Mouse (Mus musculus) layer of hippocampus, postnatal 14 days (tissue): ENCODE results near the gene Aldh3b1. TPM values are rescaled to one million over a fixed set of nuclear protein-coding genes. Genes with fewer than 3 reads are reported as not detected.

ENCODE experiments used
- DNase-seq, 2 experiments: peaks; one replicate each; pipeline ENCODE4 v3.0.0; 2021 to 2022; ENCODE audit warnings: low spot score in 2 of 2, mixed read lengths in 1 of 2
- total RNA-seq, 2 experiments: library from RNA; stranded (reverse); gene quantifications; 2 replicates each; pipeline ENCODE4 v1.2.3; 2021

Aldh3b1 gene
- total RNA-seq, 2 experiments from 2014 or later: 2.8 TPM

DNA sequence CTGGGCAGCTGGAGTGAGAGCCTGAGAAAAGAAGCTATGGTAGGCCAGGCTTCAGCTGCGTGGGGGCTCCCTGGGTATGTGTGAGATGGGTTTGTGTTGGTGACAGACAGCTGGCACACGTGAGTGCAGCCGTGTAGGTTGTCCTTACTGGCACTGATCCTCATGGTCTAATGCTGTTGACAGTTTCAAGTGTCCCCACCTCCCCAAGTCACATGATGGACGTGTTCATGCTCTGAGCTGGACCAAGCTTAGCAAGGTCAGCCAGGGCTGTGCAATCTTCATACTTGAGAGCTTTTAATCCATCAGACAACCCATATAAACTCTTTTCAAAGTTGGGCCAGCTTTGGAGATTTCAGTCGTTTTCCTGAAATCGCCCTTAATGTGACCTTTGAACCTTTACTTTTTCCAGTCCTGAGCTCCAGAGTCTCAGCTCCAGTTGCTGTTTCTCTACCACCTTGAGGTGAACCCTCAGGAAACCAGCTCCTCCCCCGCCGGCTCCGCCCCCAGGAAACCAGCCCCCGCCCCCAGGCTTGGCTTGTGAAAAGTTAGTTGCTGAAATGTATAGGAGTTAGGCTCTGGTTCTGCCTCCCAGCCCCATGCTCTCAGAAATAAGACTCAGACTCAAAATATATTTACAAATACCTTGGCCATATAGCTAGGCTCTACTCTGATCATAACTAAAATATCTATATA lies 16.4 kb upstream of the Aldh3b1 start:
- DNase-seq: no peak

DNA sequence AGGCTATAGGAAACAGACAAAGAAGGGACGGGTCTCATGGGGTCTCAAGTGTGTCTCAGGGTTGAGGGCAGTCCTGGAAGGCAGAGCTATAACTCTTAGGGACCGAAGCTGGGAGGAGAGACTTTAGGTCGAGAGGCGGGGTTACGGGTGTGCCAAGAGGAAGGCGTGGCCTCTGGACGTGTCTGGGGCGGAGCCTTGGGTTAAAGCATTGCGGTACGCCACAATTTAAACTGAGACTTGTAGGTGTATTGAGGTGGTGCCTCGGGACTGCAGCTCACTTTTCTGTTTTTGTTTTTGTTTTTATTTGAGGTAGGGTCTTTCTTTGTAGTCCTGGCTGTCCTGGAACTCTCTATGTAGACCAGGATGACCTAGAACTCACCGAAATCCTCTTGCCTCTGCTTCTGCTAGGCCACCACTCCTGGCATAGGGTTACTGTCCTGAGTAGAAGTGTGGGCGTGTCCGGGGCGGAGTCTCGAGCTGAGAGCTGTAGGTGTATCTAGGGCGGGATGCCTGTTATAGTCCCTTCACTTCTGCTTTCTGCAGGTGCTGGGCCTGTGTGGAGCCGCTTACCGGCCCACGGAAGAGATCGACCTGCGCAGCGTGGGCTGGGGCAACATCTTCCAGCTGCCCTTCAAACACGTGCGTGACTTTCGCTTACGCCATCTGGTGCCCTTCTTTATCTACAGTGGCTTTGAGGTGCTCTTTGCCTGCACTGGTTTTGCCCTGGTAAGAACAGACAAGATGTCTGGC lies 13.6 kb upstream of the Aldh3b1 start:
- no peak for DNase-seq

DNA sequence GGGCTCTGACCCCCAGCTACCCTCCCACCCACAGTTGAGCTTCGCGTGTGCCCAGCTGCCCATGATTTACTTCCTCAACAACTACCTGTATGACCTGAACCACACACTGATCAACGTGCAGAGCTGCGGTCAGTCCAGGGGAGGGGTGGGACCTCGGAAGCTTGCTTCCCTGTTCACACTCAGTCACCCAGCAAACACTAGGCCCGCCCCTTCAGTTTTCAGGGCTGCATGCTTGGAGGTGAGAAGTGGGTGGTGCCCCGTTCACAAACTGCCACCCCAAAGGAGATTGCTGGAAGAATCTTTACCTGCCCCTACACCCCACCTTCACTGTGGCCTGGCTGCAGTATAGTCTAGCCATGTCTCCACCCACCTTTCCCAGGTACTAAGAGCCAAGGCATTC lies 12.7 kb upstream of the Aldh3b1 start:
- DNase-seq: no peak

DNA sequence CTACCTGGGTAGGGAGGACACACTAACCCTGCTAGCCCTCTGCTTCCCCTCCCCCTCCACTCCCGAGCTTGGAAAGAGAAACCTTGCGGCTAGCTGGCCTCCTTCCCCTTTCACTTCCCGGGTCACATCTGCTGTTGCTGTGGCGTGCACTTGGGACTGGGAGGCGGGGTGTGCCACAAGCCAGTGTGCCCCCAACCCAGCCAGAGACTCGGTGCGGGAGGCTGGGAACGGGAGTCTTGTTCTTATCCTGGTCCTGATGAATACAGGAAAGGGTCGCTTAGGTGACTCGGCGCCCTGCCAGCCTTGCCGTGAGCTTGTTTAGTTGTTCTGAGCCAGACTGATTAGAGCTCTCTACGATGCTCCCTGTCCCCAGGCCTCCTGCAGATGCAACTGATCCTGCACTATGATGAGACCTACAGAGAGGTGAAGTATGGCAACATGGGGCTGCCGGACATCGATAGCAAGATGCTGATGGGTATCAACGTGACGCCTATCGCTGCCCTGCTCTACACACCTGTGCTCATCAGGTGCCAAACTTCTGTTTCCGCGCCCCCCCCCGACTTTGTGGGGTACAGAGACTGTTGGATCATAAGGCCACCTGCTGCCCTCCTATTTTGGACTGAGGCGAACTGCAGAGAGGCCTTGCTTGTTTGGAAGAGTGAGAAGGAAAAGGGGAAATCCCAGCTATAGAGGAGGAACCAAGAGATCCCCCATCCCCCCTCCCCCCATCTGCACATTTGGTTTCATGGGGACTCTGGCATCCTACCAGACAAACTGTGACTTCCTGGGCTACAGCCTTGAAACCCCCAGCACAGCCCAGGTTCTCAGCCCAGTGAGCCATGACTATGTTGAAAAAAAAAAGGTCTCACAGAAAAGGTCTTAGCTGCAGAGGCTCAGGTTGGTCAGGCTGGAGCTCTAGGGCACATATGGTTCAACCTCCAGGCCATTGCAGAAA lies 6.6 kb upstream of the Aldh3b1 start:
- DNase-seq: peak in 1 of 2 experiments; percentile 47

DNA sequence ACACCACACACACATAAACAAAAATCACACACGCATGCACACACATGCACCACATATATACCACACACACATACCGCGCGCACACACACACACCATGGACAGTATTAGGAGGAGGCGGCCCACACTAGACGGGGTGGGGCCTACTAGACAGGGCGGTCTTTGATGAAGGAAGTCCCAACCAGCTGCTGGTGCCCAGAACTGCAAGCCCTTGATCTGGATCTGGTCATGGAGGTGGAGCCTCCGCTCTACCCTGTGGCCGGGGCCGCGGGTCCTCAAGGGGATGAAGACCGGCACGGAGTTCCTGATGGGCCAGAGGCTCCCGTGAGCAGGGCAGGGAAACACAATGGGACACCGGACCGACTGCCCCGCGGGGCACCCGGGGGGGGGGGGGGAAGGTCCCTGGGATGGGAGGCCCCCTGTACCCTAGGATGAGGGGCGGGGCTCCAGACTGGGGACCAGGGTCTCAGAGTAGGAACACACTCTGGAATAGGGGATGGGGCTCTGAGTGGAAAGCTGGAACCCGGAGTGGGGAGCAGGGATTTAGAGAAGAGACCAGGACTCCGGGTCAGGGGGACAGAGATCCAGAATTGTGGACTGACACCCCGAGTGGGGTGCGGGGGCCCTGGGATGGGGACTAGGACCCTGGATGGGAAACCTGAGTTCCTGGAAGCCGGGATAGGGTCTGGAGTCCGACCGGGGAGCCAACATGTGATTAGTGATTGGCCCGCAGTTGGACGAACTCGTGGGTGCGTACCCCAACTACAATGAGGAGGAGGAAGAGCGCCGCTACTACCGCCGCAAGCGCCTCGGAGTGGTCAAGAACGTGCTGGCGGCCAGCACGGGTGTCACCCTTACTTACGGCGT lies 5.7 kb upstream of the Aldh3b1 start, which contains the start of gene Unc93b1:
Gene Unc93b1 (plus strand): TSS at position 155 of the 864 bp plus-strand sequence.
- DNase-seq: peak in 1 of 2 experiments; percentile 46

DNA sequence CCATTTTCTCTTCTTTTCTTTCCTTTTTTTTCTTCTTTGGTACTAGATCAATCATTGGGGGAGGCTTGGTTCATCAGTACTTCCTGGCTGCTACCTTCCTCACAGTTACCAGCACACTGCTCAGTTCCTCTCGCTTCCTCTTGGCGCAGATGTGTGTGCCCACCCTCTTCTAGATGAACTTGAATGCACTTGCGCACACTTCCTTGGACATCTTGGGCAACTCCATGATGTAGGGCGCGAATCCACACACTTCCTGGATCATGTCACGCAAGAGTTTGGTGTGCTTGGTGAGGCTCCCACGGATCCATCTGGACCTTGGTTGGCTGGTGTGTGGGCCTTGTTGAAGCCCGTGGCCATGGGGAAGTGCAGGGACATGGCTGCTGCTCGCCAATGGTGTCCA lies 2.1 kb upstream of the Aldh3b1 start:
- DNase-seq: no peak

DNA sequence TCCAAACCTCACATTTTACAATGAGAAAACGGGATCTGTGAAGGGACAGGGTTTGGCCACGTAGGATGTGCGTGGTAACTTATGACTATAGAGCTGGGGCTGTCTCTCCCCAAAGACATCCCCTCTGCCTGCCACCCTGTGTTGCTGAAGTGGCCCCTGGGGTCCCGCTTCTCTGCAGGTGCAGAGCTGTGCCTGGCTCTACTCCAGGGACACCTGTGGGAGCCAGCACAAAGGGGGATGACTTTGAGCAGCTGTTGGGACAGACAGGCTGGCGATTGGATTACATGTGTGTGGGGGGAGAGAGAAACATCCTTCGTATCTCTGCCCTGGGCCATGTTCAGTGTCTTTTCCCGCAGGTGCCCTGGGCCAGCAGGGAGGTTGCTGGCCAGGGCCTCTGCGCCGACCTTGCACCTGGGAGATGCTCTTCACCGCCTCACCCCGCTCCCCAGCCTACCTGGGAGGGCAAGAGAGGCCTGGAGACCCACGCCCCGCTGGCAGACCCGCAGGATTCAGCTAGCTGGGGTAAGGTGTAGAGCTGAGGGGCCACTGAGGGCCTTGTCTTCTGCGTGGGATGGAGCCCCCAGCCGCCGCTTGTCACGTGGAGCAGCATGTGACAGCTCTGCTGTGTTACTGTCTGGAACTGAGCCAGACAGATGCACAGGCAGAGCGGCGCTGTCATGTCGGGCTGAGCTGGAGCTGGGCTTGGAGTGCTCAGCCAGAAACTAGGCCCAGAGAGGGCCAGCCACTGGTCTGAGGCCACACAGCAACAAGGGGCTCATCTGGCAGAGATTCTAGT lies 852 bp upstream of the Aldh3b1 start:
- no peak for DNase-seq

DNA sequence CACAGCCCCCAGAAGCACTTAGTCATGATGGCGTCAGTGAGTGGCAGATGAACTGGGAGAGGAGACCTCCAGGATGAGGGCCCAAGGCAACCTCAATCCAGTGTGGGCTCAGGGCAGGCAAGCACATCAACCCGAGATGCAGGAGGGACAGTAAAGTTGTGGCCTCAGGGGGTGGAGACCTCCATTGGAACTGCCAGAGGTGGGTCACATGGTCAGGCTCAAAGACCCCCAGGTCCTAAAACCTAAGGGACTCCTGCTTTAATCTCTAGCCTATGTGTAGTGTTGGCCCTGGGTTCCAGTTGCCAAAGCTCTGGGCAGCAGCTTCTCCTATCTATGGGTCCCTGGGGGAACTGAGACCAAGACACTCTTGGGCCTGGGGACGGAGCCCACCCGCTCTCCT lies 829 bp downstream of the Aldh3b1 start:
- DNase-seq: no peak

DNA sequence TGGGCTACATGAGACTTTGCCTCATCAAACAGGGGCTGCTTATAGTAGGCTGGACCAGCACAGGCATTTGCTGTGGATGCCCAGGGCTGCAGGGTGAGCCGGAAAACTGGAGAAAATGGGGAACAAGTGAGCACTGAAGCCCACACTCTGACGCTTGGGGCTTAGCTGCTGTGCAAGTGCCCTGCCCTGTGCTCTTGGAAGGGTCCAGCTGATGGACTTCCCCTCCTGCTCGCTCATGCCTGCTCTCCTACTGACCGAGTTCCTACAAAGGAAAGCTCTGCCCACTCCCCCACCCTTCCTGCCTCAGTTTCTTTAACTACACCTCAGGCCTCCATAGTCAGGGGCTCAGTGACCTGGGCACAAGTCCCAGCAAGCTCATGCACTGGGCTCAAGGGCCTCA lies 1.6 kb downstream of the Aldh3b1 start:
- DNase-seq: no peak

DNA sequence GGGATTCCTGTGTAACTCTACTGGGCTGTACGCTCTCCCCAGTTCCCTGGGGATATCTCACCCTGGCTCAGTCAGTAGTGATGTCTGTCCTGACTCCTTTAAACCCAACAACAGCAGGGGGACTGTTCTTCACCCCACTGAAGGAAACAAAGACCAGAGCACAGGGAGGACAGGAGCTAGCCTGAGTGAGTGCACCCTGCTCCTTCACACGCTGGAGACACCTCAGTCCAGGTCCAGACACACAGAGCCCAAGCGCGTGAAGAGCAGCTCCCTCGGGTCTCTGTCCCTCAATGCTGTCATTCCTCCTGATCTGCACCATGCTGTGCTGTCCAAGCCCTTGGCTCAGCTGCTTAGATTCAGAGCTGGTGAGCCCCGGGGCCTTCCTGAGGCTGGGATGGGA lies 2.9 kb downstream of the Aldh3b1 start:
- no peak for DNase-seq

DNA sequence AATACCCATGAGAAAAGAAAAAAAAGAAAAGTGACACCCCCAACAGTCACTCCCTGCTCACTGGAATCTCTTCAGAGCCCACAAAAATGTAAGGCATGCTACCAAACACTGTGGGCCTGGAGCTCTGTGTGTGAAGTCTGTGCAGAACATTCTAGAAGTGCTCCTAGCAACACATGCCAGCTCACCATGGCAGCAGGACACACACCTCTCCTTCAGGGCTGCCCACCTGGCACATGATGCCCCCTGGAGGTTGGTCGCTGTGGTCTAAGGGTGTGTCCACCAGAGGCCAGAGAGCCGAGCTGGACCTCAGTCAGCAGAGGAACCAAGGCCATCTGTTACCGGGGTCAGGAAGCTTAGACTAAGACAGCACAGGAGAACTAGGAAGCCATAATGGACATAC lies 3.3 kb downstream of the Aldh3b1 start:
- DNase-seq: no peak

DNA sequence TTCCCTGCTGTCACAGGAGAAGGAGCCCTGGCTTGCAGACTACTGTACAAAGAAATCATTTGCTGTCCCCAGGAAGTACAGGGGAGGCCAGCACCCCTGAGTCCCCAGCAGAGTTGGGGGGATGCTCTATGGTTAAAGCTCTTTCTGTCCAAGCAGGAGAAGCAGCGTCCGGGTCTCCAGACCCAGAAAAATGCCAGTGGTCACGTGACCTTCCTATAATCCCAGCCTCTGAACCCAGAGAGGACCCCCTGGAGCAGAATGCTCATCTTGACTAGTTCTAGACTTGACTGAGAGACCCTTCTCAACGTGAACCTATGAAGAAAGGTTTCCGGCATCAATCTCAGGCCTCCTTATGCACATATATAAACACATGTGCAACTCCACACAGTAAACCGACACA lies 3.7 kb downstream of the Aldh3b1 start:
- no peak for DNase-seq

DNA sequence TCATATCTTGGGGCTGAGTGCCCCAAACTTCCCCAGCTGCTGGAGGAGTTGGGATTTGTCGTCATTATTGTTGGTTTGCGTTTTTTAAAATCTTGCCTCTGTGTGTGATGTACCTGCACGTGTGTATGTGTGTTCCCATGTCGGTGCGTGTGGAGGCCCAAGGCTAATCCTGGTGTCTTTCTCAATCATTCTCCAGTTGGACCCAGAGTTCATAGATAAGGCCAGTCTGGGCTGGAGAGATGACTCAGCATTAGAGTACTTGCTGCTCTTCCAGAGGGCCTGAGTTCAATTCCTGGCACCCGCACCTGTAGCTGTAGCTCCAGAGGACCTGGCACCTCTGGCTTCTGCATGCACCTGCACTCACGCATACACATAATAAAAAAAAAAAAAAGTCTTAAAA lies 4.7 kb downstream of the Aldh3b1 start:
- DNase-seq: no peak

DNA sequence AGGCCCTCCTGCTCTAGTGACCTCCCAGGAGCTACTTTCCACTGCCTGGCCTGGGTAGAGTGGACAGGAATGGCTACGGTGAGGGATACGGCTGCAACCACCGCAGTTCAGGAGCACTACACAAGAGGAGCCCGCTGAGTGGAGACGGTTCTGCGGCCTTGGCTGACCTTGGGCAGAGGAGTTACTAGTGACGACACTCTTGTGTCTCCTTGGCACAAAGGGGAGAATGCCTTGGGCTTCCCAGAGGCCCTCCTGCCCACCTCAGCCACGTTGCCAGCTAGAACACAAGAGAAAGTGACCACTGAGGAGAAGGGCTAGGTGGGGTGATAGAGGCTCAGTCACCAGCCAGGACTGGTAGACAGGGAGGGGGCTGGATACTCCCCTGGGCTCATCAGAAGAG lies 5.4 kb downstream of the Aldh3b1 start:
- DNase-seq: no peak

DNA sequence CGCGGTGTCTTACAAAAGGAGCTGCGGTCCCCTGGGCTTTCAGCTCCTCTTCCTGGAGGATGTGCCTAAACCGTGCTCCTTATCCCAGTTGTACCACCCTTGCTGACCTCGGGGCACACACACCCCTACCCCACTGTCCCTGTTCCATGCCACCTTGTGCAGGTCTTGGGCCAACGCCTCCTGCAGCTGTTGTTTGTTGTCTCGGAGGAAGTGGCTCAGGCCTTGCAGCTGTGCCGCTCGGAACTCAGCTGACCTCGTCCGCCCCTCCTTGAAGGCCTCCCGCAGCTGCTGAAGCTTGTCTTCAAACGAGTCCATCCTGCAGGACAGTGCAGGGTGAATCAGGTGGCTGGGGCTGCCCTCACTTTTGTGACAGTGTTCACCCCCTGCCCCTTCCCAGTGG lies 6.0 kb downstream of the Aldh3b1 start:
- DNase-seq: no peak

DNA sequence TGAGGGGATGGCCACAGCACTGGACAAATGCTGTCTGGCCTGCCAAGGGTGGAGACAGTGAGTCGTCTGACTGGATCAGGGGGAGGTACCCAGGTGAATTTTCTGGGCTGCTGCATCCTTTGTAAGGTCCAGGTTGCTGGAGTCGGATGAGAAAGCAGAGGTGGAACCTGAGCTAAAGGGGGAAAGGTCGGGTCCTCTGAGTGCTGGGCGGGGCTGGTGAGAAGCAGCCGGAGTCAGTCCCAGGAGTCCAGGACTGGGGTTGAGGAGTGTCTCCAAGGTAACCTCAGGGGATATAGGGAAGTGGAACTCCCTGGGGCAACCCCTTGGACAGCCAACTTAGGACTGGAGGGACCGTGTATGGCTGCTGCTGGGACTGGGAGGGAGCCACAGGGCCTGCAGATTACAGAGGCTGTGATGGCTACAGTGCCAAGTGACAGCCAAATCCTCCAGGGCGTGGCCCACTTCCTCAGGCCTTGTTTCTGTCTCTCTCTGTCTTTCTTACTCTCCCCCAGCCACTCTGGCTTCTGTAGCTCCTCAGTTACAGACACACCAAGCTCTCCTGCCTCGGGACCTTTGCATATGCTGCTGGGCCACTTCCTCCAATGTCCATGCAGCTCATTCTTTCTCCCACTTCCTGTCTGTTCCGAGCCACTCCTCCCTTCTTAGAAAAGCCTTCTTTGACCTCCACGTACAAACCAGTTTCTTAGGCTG lies 6.8 kb downstream of the Aldh3b1 start:
- no peak for DNase-seq

DNA sequence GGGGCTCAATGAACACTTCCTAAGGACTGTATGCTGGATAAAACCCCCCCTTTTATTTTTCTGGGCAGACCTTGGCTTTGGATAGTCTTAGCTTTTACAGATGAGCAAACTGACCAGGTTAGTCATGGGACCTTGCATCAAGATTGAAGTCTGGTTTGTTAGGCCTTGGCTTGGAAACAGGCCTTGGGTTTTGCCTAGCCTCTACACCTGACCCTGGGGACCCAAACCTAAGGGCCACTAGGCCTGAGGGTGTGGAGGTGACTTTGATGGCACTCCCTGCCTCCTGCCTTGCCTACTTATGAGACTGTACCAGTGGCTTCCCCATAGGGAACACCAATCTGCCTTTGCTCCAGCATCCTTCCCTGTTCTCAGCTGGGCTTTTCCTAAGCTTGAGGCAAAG lies 9.7 kb downstream of the Aldh3b1 start:
- no peak for DNase-seq

DNA sequence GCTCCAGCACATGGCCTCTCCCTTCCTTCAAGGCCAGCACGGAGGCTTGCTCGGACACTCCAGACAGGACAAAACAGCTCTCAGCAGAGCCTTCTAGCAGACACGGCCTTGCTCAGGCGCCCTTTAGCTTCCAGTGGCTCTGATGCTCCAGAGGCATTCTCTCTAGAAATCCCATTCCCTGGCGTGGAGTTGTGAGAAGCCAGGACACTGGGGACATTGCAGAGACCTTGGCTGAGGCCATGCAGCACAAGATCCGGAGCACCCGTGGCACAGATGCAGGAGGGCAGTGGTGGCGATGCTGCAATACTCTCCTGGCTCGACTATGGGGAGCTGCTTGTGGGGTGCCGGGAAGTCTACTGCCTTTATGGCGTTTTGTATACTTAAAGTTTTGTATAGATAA lies 12.9 kb downstream of the Aldh3b1 start:
- DNase-seq: no peak

DNA sequence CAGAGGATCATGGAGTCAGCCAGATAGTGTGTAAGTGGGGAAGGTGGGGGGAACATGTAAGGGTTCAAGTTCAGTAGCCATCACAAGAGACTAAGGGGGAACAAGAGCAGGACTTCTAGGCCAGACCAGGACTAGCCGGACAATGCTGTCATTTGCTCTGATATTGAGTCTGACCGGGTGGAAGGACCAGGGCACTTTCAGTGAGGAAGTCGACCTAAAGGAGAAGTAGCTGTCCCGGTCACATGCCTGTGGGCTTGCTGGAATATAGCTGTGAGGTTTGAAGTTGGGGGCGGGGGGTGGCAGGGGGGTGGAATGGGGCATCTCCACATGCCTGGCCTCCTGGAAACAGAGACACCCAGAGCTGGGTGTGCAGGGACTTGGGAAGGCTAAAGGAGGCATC lies 15.1 kb downstream of the Aldh3b1 start:
- no peak for DNase-seq
